Mouse (Mus musculus): ENCODE data around the gene Pcca.

DNA sequence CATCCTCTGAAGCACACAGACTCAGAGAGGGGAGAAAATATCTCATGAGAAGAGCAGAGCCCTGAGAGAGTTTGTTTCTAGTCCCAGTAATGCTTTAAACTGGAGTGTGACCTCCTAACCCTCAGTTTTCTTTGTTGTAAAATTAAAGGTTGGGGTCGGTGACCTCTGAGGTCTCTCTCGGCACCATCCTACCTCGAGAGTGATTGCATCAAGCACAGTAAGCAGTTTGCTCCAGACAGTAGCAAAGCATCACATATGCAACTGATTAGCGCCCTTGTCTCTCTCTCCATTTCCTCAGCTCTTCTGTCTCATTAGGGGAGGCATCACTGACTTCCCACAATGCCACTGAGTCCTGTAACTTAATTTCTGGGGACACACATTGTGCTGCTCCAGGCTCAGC, 302.1 kb downstream of the Pcca start:
- TF ChIP-seq E2F4 (IDR thresholded peaks at IDR 0.05; ENCODE audit: insufficient read depth) (no peak), POLR2AphosphoS2 (IDR thresholded peaks at IDR 0.05; ENCODE audit: insufficient read length, low read depth) (no peak), TCF12 (IDR thresholded peaks at IDR 0.05; ENCODE audit: insufficient read depth, poor library complexity, severe bottlenecking) (no peak), POLR2A (IDR thresholded peaks at IDR 0.05; ENCODE audit: insufficient read length, low read depth) (no peak), USF1 (IDR thresholded peaks at IDR 0.05; ENCODE audit: low read depth) (no peak), REST (IDR thresholded peaks at IDR 0.05; ENCODE audit: insufficient read depth, insufficient read length) (no peak), MAX (IDR thresholded peaks at IDR 0.05; ENCODE audit: low read depth) (no peak), MYOD1 (IDR thresholded peaks at IDR 0.05; ENCODE audit: control insufficient read depth in 1 of 3, insufficient read length in 2 of 3, low read depth in 2 of 3) (no peak), CEBPB (IDR thresholded peaks at IDR 0.05; ENCODE audit: insufficient read depth, poor library complexity, severe bottlenecking) (no peak), MYOG (IDR thresholded peaks at IDR 0.05; ENCODE audit: control insufficient read depth in 1 of 3, insufficient read depth in 1 of 3, insufficient read length in 2 of 3, low read depth in 2 of 3) (no peak), SRF (IDR thresholded peaks at IDR 0.05; ENCODE audit: control insufficient read depth, insufficient read length, low read depth) (no peak)

Data from myocyte (in vitro differentiated cells).